Mouse (Mus musculus): ENCODE measurements at regions not wholly inside any gene's neighbourhood (a gene's known extent, or its start where the extent isn't known, plus 50 kb on each side); places are given as distances from the start of the nearest gene placed in this dataset.

GRCm38 (mm10) chr6:117330726-117331360 lies 162.5 kb downstream of the Cxcl12 start:
- TF ChIP-seq POLR2A (IDR thresholded peaks at IDR 0.05; ENCODE audit: control insufficient read depth in 1 of 2, insufficient read depth in 1 of 2, low read depth in 1 of 2, low read length in 2 of 2, poor library complexity in 1 of 2): no peak
- TF ChIP-seq MEF2A (IDR thresholded peaks at IDR 0.05; ENCODE audit: extremely low read depth, insufficient replicate concordance, low read depth, low read length, poor library complexity, severe bottlenecking): no peak
- no peak for TF ChIP-seq GABPA (IDR thresholded peaks at IDR 0.05; ENCODE audit: low read depth, low read length)
- TF ChIP-seq EP300 (IDR thresholded peaks at IDR 0.05; ENCODE audit: low read depth in 1 of 2, low read length in 2 of 2): no peak
- no peak for TF ChIP-seq MAX (IDR thresholded peaks at IDR 0.05; ENCODE audit: low read length)
- TF ChIP-seq MYC (IDR thresholded peaks at IDR 0.05; ENCODE audit: low read depth, low read length): no peak
- TF ChIP-seq CTCF (IDR thresholded peaks at IDR 0.05 in 2 of 3, conservative IDR thresholded peaks at IDR 0.05 in 1 of 3; ENCODE audit: control insufficient read depth in 1 of 3, insufficient read depth in 1 of 3, low read depth in 2 of 3, low read length in 3 of 3, poor library complexity in 1 of 3, severe bottlenecking in 1 of 3): no peak
- TF ChIP-seq ETS1 (IDR thresholded peaks at IDR 0.05; ENCODE audit: low read depth, low read length): no peak
- no peak for TF ChIP-seq CHD2 (IDR thresholded peaks at IDR 0.05; ENCODE audit: low read length)
- TF ChIP-seq RAD21 (IDR thresholded peaks at IDR 0.05; ENCODE audit: low read depth, low read length): no peak
